Mouse (Mus musculus) lung, adult 2 months (tissue): ENCODE data around the gene Myom3.

Experiments
- CTCF ChIP-seq: fragments of 200-500 bp; IDR thresholded peaks from 2 replicates; pipeline ENCODE4 v1.5.1; 2011; ENCODE audit warnings: mild to moderate bottlenecking, low read length, control low read depth; ENCODE audit not compliant: insufficient read depth
- POLR2A ChIP-seq: fragments of 200-500 bp; IDR thresholded peaks from 2 replicates; pipeline ENCODE4 v1.6.1; 2011; ENCODE audit warnings: low read depth, mild to moderate bottlenecking, control low read depth, low read length, borderline replicate concordance; ENCODE audit errors: extremely low read depth

DNA sequence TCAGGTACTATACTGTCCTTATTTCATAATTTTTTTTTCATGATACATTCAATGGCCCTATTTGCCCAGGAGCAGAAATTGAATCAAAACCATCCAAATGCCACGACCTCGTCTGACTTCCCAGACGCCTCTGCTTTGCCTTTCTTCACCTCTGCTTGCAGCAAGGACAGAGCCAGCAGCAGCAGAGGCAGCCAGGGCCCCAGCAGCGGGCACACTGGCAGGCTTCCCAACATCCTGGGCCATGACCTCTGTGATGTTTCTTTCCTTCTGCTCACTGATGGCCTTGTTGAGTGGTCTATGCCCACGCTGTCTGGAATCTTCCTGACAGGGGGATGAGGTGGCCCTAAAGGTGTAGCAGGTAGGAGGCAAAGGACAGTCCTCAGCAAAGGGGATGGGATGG, 88.1 kb downstream of the Myom3 start:
- TF ChIP-seq CTCF (no peak), POLR2A (no peak)
